Mouse (Mus musculus) layer of hippocampus, adult 8-10 months (tissue): Measurements from ENCODE around the gene Gpr132. TPM values are rescaled to one million over a fixed set of nuclear protein-coding genes. Genes with fewer than 3 reads are reported as not detected.
"Not testable (repeated sequence)": the region's sequence is repeated elsewhere in the genome, so short reads cannot be mapped to it uniquely, and the experiment has no call there.

Source experiments
- DNase-seq, 2 experiments: peaks; one replicate each; pipeline ENCODE4 v3.0.0; 2022; ENCODE audit warnings: low spot score in 2 of 2
- total RNA-seq, 4 experiments: library from RNA; stranded (reverse); gene quantifications; 2 replicates each; pipeline ENCODE4 v1.2.4; 2022

The Gpr132 gene
- total RNA-seq, 4 experiments from 2014 or later: not detected

GRCm38 (mm10) chr12:112854610-112855333 is 13.3 kb downstream of the Gpr132 start:
- no peak for DNase-seq

- no peak for DNase-seq
Measured at GRCm38 (mm10) chr12:112853050-112853729, 14.8 kb downstream of the Gpr132 start.

GRCm38 (mm10) chr12:112851116-112851515 is 16.9 kb downstream of the Gpr132 start:
- no peak for DNase-seq

GRCm38 (mm10) chr12:112850344-112850743 is 17.7 kb downstream of the Gpr132 start:
- DNase-seq: no peak

- DNase-seq: no peak
Measured at GRCm38 (mm10) chr12:112849235-112850022, 18.6 kb downstream of the Gpr132 start.

- DNase-seq: no peak
Measured at GRCm38 (mm10) chr12:112847880-112848279, 20.1 kb downstream of the Gpr132 start.

- peak; percentile 59 to 84 for DNase-seq
Measured at GRCm38 (mm10) chr12:112843803-112844202, 24.2 kb downstream of the Gpr132 start.

GRCm38 (mm10) chr12:112842128-112842527 is 25.9 kb downstream of the Gpr132 start:
- DNase-seq: not testable (repeated sequence)

- not testable (repeated sequence) for DNase-seq
Measured at GRCm38 (mm10) chr12:112841338-112841892, 26.6 kb downstream of the Gpr132 start.

GRCm38 (mm10) chr12:112840209-112841086 is 27.6 kb downstream of the Gpr132 start:
- no peak for DNase-seq

- no peak for DNase-seq
Measured at GRCm38 (mm10) chr12:112835046-112835445, 33.0 kb downstream of the Gpr132 start.

- DNase-seq: no peak
Measured at GRCm38 (mm10) chr12:112833527-112833926, 34.5 kb downstream of the Gpr132 start.

GRCm38 (mm10) chr12:112832411-112832810 is 35.6 kb downstream of the Gpr132 start:
- DNase-seq: no peak

- DNase-seq: no peak
Measured at GRCm38 (mm10) chr12:112830570-112830969, 37.5 kb downstream of the Gpr132 start.

- DNase-seq: no peak
Measured at GRCm38 (mm10) chr12:112830141-112830540, 37.9 kb downstream of the Gpr132 start.

- peak; percentile 93 to 96 for DNase-seq
Measured at GRCm38 (mm10) chr12:112829244-112829864, 38.7 kb downstream of the Gpr132 start, which contains the start of gene Cdca4. Cdca4 (minus strand) TSS chr12:112829423.

- DNase-seq: no peak
Measured at GRCm38 (mm10) chr12:112828501-112829243, 39.4 kb downstream of the Gpr132 start.

GRCm38 (mm10) chr12:112825901-112826300 is 42.1 kb downstream of the Gpr132 start:
- no peak for DNase-seq

GRCm38 (mm10) chr12:112823221-112823620 is 44.8 kb downstream of the Gpr132 start:
- DNase-seq: no peak
